ENCODE assay signal across 18 mouse cellular contexts in genomic region chr5:144249871-144250270, GRCm38 (mm10). TPM values are rescaled to one million over a fixed set of nuclear protein-coding genes. Genes with fewer than 3 reads are reported as not detected.
A peak's percentile ranks its signal among the peaks of the same experiment; 100 is the strongest.
DNase-seq lines count a peak whose midpoint lies in the region; ATAC-seq and TF ChIP-seq lines count a peak whose summit lies in the region.
"Had no signal": no experiment of that assay in that cellular context is flagged by ENCODE, and none has a peak within 500 bp of the region (broad histone marks: within the 10 kb centered on the region; RNA-seq: fewer than 3 reads in every experiment).

No protein-coding gene starts in this region.

- H3K27me3 ChIP-seq in E14TG2a.4 (ENCODE audit: insufficient read depth, low read length), result no peaks in the 10 kb centered on the region
- no peaks in the 10 kb centered on the region for H3K27me3 ChIP-seq in liver, embryonic 14.5 days (ENCODE audit: control insufficient read depth, insufficient read depth, low read length)
- H3K27me3 ChIP-seq: heart, embryonic 15.5 days; hindbrain, embryonic 15.5 days; limb, embryonic 12.5 days; midbrain, embryonic 15.5 days had no signal

- intact Hi-C loops in gastrocnemius, adult 2 months (cut with DNase I), result no loop called here

- TF ChIP-seq CTCF in gastrocnemius, adult 2 months (IDR thresholded peaks at IDR 0.05), result peak; percentile 51
- TF ChIP-seq CTCF in lung, adult 2 months (IDR thresholded peaks at IDR 0.05; ENCODE audit: insufficient read depth, low read length), result 0 out of 2 replicates have a peak, but pooled peaks have one; percentile 13
- peak; percentile 68 for TF ChIP-seq CTCF in E14TG2a.4 (conservative IDR thresholded peaks at IDR 0.05; ENCODE audit: low read length)
- TF ChIP-seq CTCF in liver, embryonic 14.5 days (IDR thresholded peaks at IDR 0.05; ENCODE audit: low read depth), result peak; percentile 56

- H3K4me3 ChIP-seq in gastrocnemius, adult 2 months, result no peak overlapping the region
- no peak overlapping the region for H3K4me3 ChIP-seq in lung, adult 2 months (replicated peaks; ENCODE audit: extremely low read depth, low read depth, low read length)
- H3K4me3 ChIP-seq in E14TG2a.4 (replicated peaks; ENCODE audit: low read length), result no peak overlapping the region
- no peak overlapping the region for H3K4me3 ChIP-seq in liver, embryonic 14.5 days (ENCODE audit: insufficient read depth in 1 of 2, low read depth in 2 of 2, low read length in 2 of 2)
- H3K4me3 ChIP-seq: heart, embryonic 15.5 days; hindbrain, embryonic 15.5 days; limb, embryonic 12.5 days; midbrain, embryonic 15.5 days had no signal

- H3K9ac ChIP-seq in liver, embryonic 14.5 days (replicated peaks), result no peak overlapping the region
- H3K9ac ChIP-seq: heart, embryonic 15.5 days; hindbrain, embryonic 15.5 days; limb, embryonic 12.5 days; midbrain, embryonic 15.5 days had no signal

- DNase-seq in gastrocnemius, adult 2 months, result no peak
- no peak for DNase-seq in gastrocnemius, postnatal 4 days (ENCODE audit: low spot score in 2 of 2)
- no peak for DNase-seq in lung, adult 2 months
- DNase-seq in lung, postnatal 10 days, result no peak
- no peak for DNase-seq in liver, embryonic 14.5 days (ENCODE audit: low read depth in 3 of 3, low spot score in 3 of 3)
- DNase-seq in yolk sac, embryonic 10.5 days (ENCODE audit: low spot score), result no peak
- DNase-seq in ovary, adult 18-20 months (ENCODE audit: low spot score), result no peak
- DNase-seq: adrenal gland, adult 2 months; cerebellum, postnatal 25 days; gastrocnemius, postnatal 36 days; kidney, postnatal 14 days; layer of hippocampus, postnatal 36 days; right cerebral cortex, postnatal 14 days had no signal

- no peak for TF ChIP-seq EP300 in liver, embryonic 14.5 days (IDR thresholded peaks at IDR 0.05; ENCODE audit: low read depth)

- H3K36me3 ChIP-seq in E14TG2a.4 (ENCODE audit: insufficient read depth, low read length), result no peaks in the 10 kb centered on the region
- H3K36me3 ChIP-seq in liver, embryonic 14.5 days (replicated peaks; ENCODE audit: control insufficient read depth, insufficient read depth, low read depth), result no peaks in the 10 kb centered on the region
- H3K36me3 ChIP-seq: heart, embryonic 15.5 days; hindbrain, embryonic 15.5 days; limb, embryonic 12.5 days; midbrain, embryonic 15.5 days had no signal

- no peak overlapping the region for H3K27ac ChIP-seq in gastrocnemius, adult 2 months
- no peak overlapping the region for H3K27ac ChIP-seq in liver, embryonic 14.5 days
- H3K27ac ChIP-seq: heart, embryonic 15.5 days; hindbrain, embryonic 15.5 days; limb, embryonic 12.5 days; midbrain, embryonic 15.5 days had no signal

- H3K4me2 ChIP-seq in liver, embryonic 14.5 days (ENCODE audit: low read depth), result no peak overlapping the region
- H3K4me2 ChIP-seq: heart, embryonic 15.5 days; hindbrain, embryonic 15.5 days; limb, embryonic 12.5 days; midbrain, embryonic 15.5 days had no signal

- peaks cover 6% of the 10 kb centered on the region for H3K9me3 ChIP-seq in E14TG2a.4 (ENCODE audit: low read length)
- H3K9me3 ChIP-seq in liver, embryonic 14.5 days (ENCODE audit: control insufficient read depth, low read length), result no peaks in the 10 kb centered on the region
- H3K9me3 ChIP-seq: heart, embryonic 15.5 days; hindbrain, embryonic 15.5 days; limb, embryonic 12.5 days; midbrain, embryonic 15.5 days had no signal

- no peak for ATAC-seq in liver, embryonic 14.5 days (ENCODE audit: insufficient read depth)
- ATAC-seq: midbrain, embryonic 15.5 days had no signal

- peaks cover 4% of the 10 kb centered on the region for H3K4me1 ChIP-seq in lung, adult 2 months (ENCODE audit: control insufficient read depth, insufficient read depth, low read length)
- H3K4me1 ChIP-seq in E14TG2a.4 (replicated peaks; ENCODE audit: low read depth, low read length), result peaks cover 18% of the 10 kb centered on the region
- peaks cover 6 to 11% of the 10 kb centered on the region in 2 experiments for H3K4me1 ChIP-seq in liver, embryonic 14.5 days (replicated peaks; ENCODE audit: control insufficient read depth in 2 of 2, insufficient read depth in 2 of 2, low read length in 1 of 2)

- 92% methylated on average over 3 of the region's 3 CpGs for WGBS in lung, adult 2 months
- WGBS in liver, embryonic 14.5 days (ENCODE audit: insufficient replicate concordance), result 59% methylated on average over 3 of the region's 3 CpGs

- TF ChIP-seq POLR2A in lung, adult 2 months (IDR thresholded peaks at IDR 0.05; ENCODE audit: borderline replicate concordance, extremely low read depth, low read depth, low read length), result no peak

RNA-seq across cellular contexts. Expression of gene Bri3, which starts 5.6 kb away (rescaled TPM):
- total RNA-seq in gastrocnemius, adult 2 months (2021), result 10 to 100 TPM; 36.4 to 45.7 TPM
- 10 to 100 TPM; 59.4 to 62.4 TPM for total RNA-seq in gastrocnemius, postnatal 4 days (2021)
- polyA plus RNA-seq in lung, adult 2 months (2012; rRNA removed), result 164 and 182 TPM in 2 replicates
- polyA plus RNA-seq in liver, embryonic 14.5 days (2012; rRNA removed), result 9.0 and 12.1 TPM in 2 replicates
- polyA plus RNA-seq in liver, embryonic 14.5 days (2014; fragmentation: Nextera tagmentation; extraction: Ambion mirVana), result 15.9 and 18.5 TPM in 2 replicates

RNA-seq across cellular contexts. Expression of gene Tecpr1, which starts 26.5 kb away (rescaled TPM):
- 10 to 100 TPM; 15.4 to 19.1 TPM for total RNA-seq in gastrocnemius, adult 2 months (2021)
- 10 to 100 TPM; 27.5 to 28.6 TPM for total RNA-seq in gastrocnemius, postnatal 4 days (2021)
- polyA plus RNA-seq in lung, adult 2 months (2012; rRNA removed), result 107 and 117 TPM in 2 replicates
- polyA plus RNA-seq in liver, embryonic 14.5 days (2012; rRNA removed), result 2.0 and 2.6 TPM in 2 replicates
- 1.3 and 1.4 TPM in 2 replicates for polyA plus RNA-seq in liver, embryonic 14.5 days (2014; fragmentation: Nextera tagmentation; extraction: Ambion mirVana)

RNA-seq across cellular contexts. Expression of gene Bhlha15, which starts 59.8 kb away (rescaled TPM):
- not detected for total RNA-seq in gastrocnemius, adult 2 months (2021)
- total RNA-seq in gastrocnemius, postnatal 4 days (2021), result not detected
- polyA plus RNA-seq in lung, adult 2 months (2012; rRNA removed), result 1.1 and 1.6 TPM in 2 replicates
- polyA plus RNA-seq in liver, embryonic 14.5 days (2012; rRNA removed), result 0.39 and 0.42 TPM in 2 replicates
- 0.28 and 0.38 TPM in 2 replicates for polyA plus RNA-seq in liver, embryonic 14.5 days (2014; fragmentation: Nextera tagmentation; extraction: Ambion mirVana)
- total RNA-seq: gastrocnemius, postnatal 36 days had no signal

Comparison
In these comparisons a context has a peak if more than half of its experiments do, and no peak if none do; other contexts are left out.
1. CTCF ChIP-seq: peak in every context shown above with its lines; median percentile 68 in E14TG2a.4; 56 in liver, embryonic 14.5 days; 51 in gastrocnemius, adult 2 months; 13 in lung, adult 2 months.